Mouse (Mus musculus): ENCODE data around the gene Ptprq. TPM values are rescaled to one million over a fixed set of nuclear protein-coding genes. Genes with fewer than 3 reads are reported as not detected.

The Ptprq gene
- polyA plus RNA-seq, 1 experiment, result 0.30 TPM

- TF ChIP-seq POLR2A (IDR thresholded peaks at IDR 0.05; ENCODE audit: borderline replicate concordance, extremely low read depth, insufficient read depth, insufficient read length, poor library complexity, severe bottlenecking), result no peak
- TF ChIP-seq CTCF (IDR thresholded peaks at IDR 0.05; ENCODE audit: borderline replicate concordance, extremely low read depth, insufficient read depth, insufficient read length), result no peak
- no peak for DNase-seq (ENCODE audit: low read depth)
These were observed 93.2 kb downstream of the Ptprq start for GRCm38 (mm10) chr10:107626648-107627047.

- DNase-seq (ENCODE audit: low read depth), result no peak
These were observed 95.6 kb downstream of the Ptprq start for GRCm38 (mm10) chr10:107624211-107624610.

GRCm38 (mm10) chr10:107615460-107615859, 104.4 kb downstream of the Ptprq start:
- TF ChIP-seq CTCF (IDR thresholded peaks at IDR 0.05; ENCODE audit: borderline replicate concordance, extremely low read depth, insufficient read depth, insufficient read length) (no peak), POLR2A (IDR thresholded peaks at IDR 0.05; ENCODE audit: borderline replicate concordance, extremely low read depth, insufficient read depth, insufficient read length, poor library complexity, severe bottlenecking) (no peak)
- no peak for DNase-seq (ENCODE audit: low read depth)

More at GRCm38 (mm10) chr10:107624211-107624610, 95.6 kb downstream of the Ptprq start:
- TF ChIP-seq POLR2A (IDR thresholded peaks at IDR 0.05; ENCODE audit: borderline replicate concordance, extremely low read depth, insufficient read depth, insufficient read length, poor library complexity, severe bottlenecking), result no peak
- no peak for TF ChIP-seq CTCF (IDR thresholded peaks at IDR 0.05; ENCODE audit: borderline replicate concordance, extremely low read depth, insufficient read depth, insufficient read length)

- DNase-seq (ENCODE audit: low read depth), result no peak
- no peak for TF ChIP-seq CTCF (IDR thresholded peaks at IDR 0.05; ENCODE audit: borderline replicate concordance, extremely low read depth, insufficient read depth, insufficient read length)
- no peak for TF ChIP-seq POLR2A (IDR thresholded peaks at IDR 0.05; ENCODE audit: borderline replicate concordance, extremely low read depth, insufficient read depth, insufficient read length, poor library complexity, severe bottlenecking)
These were observed 118.5 kb downstream of the Ptprq start for GRCm38 (mm10) chr10:107601371-107601770.

GRCm38 (mm10) chr10:107583360-107583759, 136.5 kb downstream of the Ptprq start:
- DNase-seq (ENCODE audit: low read depth), result no peak
- TF ChIP-seq POLR2A (IDR thresholded peaks at IDR 0.05; ENCODE audit: borderline replicate concordance, extremely low read depth, insufficient read depth, insufficient read length, poor library complexity, severe bottlenecking) (no peak), CTCF (IDR thresholded peaks at IDR 0.05; ENCODE audit: borderline replicate concordance, extremely low read depth, insufficient read depth, insufficient read length) (no peak)

GRCm38 (mm10) chr10:107569044-107569443, 150.8 kb downstream of the Ptprq start:
- no peak for TF ChIP-seq CTCF (IDR thresholded peaks at IDR 0.05; ENCODE audit: borderline replicate concordance, extremely low read depth, insufficient read depth, insufficient read length)
- no peak for TF ChIP-seq POLR2A (IDR thresholded peaks at IDR 0.05; ENCODE audit: borderline replicate concordance, extremely low read depth, insufficient read depth, insufficient read length, poor library complexity, severe bottlenecking)
- DNase-seq (ENCODE audit: low read depth), result no peak

GRCm38 (mm10) chr10:107568261-107568660, 151.6 kb downstream of the Ptprq start:
- TF ChIP-seq CTCF (IDR thresholded peaks at IDR 0.05; ENCODE audit: borderline replicate concordance, extremely low read depth, insufficient read depth, insufficient read length), result no peak
- no peak for DNase-seq (ENCODE audit: low read depth)

GRCm38 (mm10) chr10:107562875-107563274, 157.0 kb downstream of the Ptprq start:
- no peak for TF ChIP-seq POLR2A (IDR thresholded peaks at IDR 0.05; ENCODE audit: borderline replicate concordance, extremely low read depth, insufficient read depth, insufficient read length, poor library complexity, severe bottlenecking)
- no peak for TF ChIP-seq CTCF (IDR thresholded peaks at IDR 0.05; ENCODE audit: borderline replicate concordance, extremely low read depth, insufficient read depth, insufficient read length)
- no peak for DNase-seq (ENCODE audit: low read depth)

- TF ChIP-seq CTCF (IDR thresholded peaks at IDR 0.05; ENCODE audit: borderline replicate concordance, extremely low read depth, insufficient read depth, insufficient read length) (no peak), POLR2A (IDR thresholded peaks at IDR 0.05; ENCODE audit: borderline replicate concordance, extremely low read depth, insufficient read depth, insufficient read length, poor library complexity, severe bottlenecking) (no peak)
These were observed 159.0 kb downstream of the Ptprq start for GRCm38 (mm10) chr10:107560881-107561280.

GRCm38 (mm10) chr10:107543026-107543425, 176.8 kb downstream of the Ptprq start:
- TF ChIP-seq POLR2A (IDR thresholded peaks at IDR 0.05; ENCODE audit: borderline replicate concordance, extremely low read depth, insufficient read depth, insufficient read length, poor library complexity, severe bottlenecking), result no peak
- no peak for TF ChIP-seq CTCF (IDR thresholded peaks at IDR 0.05; ENCODE audit: borderline replicate concordance, extremely low read depth, insufficient read depth, insufficient read length)
- DNase-seq (ENCODE audit: low read depth), result no peak

More at GRCm38 (mm10) chr10:107560881-107561280, 159.0 kb downstream of the Ptprq start:
- DNase-seq (ENCODE audit: low read depth), result no peak

GRCm38 (mm10) chr10:107528758-107529157, 191.1 kb downstream of the Ptprq start:
- DNase-seq (ENCODE audit: low read depth), result no peak
- TF ChIP-seq POLR2A (IDR thresholded peaks at IDR 0.05; ENCODE audit: borderline replicate concordance, extremely low read depth, insufficient read depth, insufficient read length, poor library complexity, severe bottlenecking) (no peak), CTCF (IDR thresholded peaks at IDR 0.05; ENCODE audit: borderline replicate concordance, extremely low read depth, insufficient read depth, insufficient read length) (no peak)

- TF ChIP-seq POLR2A (IDR thresholded peaks at IDR 0.05; ENCODE audit: borderline replicate concordance, extremely low read depth, insufficient read depth, insufficient read length, poor library complexity, severe bottlenecking) (no peak), CTCF (IDR thresholded peaks at IDR 0.05; ENCODE audit: borderline replicate concordance, extremely low read depth, insufficient read depth, insufficient read length) (no peak)
These were observed 200.6 kb downstream of the Ptprq start for GRCm38 (mm10) chr10:107519216-107519615.

More at GRCm38 (mm10) chr10:107519216-107519615, 200.6 kb downstream of the Ptprq start:
- no peak for DNase-seq (ENCODE audit: low read depth)
